Mouse (Mus musculus): ENCODE results near the gene Ccdc169.

- TF ChIP-seq EP300 (IDR thresholded peaks at IDR 0.05; ENCODE audit: low read depth) = no peak
- TF ChIP-seq CTCF (IDR thresholded peaks at IDR 0.05; ENCODE audit: low read depth) = no peak
Observed at GRCm38 (mm10) chr3:55213785-55214184, 76.6 kb downstream of the Ccdc169 start.

Data from liver, postnatal 0 days (tissue).